Mouse (Mus musculus) spleen, postnatal 14 days (tissue): ENCODE data around the gene Shisal2a.
"Not testable (repeated sequence)": the region's sequence is repeated elsewhere in the genome, so short reads cannot be mapped to it uniquely, and the experiment has no call there.

Experiments used
- DNase-seq, 2 experiments: peaks; one replicate each; pipeline ENCODE4 v3.0.0; 2021 to 2022; ENCODE audit warnings: low spot score in 2 of 2

Shisal2a gene

DNA sequence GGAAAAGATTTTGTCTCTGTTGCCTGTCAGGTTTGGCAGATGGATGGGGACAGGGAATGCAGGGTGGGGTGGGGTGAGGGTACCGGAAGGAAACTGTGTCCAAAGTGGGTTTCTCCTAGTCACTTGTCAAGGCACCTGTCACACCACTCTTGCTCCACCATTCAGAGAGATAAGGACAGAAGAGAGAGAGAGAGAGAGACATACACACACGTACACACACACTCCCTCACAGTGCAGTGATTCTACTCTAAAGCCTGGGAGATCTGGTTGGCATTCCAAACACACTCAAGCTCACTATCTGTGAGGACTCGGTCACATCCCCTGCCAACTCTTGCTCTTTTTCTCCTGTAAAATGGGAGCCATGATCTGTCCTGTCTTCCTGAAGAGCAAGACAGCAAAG lies 11.0 kb downstream of the Shisal2a start:
- DNase-seq = no peak

DNA sequence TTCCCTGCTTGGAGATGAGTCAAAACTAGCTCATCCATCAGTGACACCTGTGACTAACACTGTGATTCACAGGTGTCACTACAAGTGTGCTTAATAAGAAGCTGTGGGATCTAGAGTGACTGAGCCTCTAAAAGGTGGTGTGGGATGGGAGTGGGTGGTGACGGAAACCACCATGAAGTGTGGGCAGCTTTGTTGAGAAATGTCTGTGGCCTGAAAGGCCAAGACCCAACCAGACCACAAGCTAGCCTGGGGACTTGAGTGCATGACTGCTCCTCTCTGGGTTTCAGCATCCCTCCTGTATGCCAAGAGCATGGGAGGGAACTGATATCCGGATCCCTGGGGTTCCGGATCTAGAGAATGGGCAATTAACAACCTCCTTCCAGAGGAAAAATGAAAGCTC lies 11.7 kb downstream of the Shisal2a start:
- no peak for DNase-seq

DNA sequence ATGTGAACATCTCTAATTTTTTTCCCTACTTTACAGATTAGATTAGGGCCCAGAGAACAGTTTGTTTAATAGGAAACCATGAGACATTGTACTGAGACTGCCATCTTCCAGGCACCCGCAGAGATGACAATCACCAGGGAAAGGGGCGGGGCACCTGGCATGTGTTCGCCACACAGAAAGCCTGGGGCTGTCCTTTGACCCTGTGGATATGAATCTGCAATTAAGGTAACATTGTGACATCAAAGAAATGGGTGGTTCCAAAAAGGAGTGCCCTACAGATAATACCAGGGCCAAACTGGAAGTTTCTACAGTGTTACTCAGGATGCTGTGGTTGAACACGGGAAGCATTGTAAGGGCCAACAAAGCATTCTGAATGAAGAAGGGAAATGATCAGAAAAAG lies 12.7 kb downstream of the Shisal2a start:
- DNase-seq = no peak

DNA sequence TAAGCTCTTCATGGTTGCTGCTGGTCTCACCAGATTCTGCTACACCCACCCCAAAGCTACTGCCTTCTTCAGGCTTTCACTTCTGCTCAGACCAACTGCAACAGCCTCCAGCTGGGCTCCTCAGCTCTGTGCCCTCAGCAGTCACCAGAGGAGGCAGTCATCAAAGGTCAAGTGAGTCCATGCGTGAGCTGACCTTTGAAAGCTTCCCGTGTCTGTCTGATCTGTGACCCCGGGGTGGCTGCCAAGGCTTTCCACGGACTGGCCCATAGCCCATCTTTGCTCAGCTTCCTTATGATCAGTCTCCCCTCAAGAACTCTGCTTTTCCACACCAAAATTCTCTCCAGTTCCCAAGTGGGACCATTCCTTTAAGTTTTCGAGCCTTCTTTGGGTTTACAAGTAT lies 13.9 kb downstream of the Shisal2a start:
- no peak for DNase-seq

DNA sequence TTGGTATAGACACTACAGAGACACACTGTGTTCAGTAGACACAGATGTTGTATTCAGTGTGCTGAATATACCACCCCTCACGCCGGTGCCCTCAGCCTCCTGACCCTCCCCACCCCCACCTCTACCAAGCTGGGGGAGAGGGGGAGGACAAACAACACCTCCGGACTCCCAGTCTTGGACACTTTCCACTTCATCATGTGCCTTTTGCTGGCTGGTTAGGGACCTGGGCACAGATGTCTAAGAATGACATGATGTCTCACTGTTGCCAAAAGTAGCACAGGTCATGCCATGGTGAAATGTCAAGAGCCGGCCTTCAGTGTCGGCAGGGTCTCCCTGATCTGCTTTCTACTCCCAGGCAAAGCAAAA lies 19.1 kb downstream of the Shisal2a start:
- DNase-seq = no peak

DNA sequence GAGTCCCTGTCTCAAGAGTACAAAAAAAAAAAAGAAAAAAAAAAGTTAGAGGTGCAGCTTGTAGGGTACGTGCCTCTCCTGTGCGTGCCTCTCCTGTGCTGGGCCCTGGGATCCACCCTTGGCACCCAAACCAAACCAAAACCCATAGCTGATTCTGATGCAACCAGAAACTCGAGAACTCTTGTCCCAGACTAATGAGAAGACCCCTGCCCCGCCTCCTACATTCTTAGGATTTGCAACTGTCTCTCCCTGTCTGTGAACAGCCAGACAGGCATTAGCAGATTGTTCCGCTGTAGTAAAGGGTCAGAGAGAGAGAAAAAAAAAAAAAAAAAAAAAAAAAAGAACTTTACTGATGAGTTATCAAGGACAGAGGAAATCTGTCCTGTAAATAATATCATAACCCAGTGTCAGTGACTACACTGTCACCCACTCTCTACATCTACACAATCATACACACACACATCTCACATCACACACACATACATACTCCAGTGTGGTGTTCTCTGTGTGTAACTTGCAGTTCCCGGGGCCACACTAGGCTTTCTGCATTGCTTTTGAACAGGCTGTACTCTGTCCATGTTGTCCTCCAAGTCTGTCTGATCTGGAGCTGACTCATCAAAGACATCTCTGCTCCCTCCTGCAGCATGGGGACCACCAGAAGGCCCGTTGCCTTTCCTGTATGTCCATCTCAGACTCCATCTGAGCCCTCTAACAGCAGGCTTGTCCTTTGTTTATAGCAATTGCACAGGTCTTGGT lies 19.6 kb downstream of the Shisal2a start:
- no peak for DNase-seq

DNA sequence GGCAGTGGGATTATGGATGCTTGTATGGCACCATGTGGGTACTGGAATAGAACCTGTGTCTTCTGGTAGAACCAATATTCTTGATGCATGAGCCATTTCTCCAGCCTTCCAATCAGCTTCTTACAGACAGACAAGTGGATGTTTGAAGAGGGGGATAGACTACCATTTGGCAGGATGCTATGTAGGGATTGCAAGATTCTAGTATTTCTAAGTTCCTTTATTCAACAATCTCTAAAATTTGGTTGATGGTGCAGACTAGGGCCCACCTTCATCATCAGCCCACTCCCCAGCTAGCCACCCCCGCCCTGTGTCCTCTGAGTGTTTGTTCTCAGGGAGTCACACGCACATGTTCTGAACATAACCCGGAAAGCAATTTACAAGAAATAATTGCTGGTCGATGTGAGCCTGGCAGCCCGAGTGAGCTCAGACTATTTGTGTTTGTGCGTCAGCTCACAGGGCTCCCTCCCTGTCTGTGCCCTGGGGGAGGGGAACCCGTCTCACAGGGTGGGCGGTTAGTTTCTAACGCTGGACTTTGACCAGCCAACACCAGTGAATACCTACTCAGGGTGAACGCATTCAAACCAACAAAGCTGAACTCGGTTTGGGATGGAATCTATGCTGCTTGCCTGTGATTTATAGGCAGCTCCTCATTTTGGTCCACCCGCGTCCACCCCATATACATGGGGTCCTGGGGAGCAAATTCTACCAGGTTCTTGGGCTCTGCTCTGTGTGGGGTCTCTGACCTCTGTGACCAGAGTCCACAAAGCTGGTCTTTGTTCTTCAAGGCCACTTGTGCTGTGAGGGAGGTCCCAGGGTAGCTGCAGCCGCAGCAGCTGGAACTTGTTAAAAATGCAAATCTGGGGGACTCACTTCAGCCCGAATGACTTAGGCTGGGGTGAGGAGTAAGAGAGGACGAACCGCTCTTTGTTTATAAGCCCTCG lies 20.6 kb downstream of the Shisal2a start:
- no peak for DNase-seq

DNA sequence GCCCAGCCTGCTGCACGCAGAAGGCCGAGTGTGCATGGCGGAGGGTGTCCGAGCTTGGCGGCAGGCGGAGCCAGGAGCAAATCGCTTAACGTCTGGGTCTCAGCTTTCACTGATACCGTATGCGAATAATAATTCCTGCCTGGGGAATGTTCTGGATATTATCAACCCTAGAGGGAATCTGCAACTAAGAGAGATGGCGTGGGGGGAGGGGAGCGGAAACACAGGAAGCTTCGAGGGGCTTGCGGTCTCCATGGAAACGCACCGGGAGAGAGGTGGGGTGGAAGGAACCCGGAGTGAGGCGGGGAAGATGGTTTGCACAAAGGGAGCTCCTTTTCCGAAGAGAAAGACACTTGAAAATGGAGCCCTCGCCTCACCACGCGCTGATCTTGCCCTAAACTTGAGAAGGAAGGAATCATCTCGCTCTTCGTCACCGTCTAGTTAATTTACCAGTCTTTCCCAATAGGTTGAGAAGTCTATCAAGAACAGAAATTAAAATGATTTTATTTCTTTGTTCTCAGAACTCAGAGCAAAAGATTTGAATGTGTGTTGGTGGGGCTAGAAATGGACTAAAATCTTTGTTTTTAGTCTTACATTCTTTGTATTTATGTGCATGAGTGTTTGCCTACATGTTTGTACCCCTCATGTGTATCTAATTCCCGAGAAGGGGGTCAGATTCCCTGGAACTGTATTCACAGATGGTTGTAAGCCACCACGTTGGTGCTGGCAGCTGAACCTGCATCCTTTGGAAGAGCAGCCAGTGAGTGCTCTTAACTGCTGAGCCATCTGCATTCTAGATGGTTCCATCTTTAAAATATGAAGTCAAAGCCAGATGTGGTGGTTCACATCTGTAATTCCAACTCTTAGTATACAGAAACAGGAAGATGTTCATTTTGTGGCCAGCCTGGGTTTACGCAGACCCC lies 22.8 kb downstream of the Shisal2a start:
- DNase-seq = no peak

DNA sequence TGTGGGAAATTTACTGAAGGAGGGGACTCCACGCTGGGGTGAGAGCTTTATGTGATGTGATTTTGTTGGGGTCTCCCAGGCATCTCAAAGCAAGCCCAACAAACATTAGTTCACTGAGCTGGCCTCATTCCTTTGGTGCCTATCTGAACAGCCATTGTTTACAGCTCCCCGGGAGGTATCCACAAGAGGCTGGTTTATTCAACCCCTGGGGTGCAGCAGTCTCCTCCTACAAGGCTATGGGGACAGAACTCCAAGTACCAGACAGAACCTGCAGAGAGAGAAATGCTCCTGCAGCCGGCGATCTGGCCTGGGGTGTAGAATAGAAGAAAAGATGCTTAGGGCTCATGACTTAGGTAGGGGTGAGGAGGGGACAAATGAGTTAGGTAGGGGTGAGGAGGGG lies 24.7 kb downstream of the Shisal2a start:
- DNase-seq = no peak

GRCm38 (mm10) chr4:108357458-108357857 lies 25.7 kb downstream of the Shisal2a start:
- DNase-seq = no peak

DNA sequence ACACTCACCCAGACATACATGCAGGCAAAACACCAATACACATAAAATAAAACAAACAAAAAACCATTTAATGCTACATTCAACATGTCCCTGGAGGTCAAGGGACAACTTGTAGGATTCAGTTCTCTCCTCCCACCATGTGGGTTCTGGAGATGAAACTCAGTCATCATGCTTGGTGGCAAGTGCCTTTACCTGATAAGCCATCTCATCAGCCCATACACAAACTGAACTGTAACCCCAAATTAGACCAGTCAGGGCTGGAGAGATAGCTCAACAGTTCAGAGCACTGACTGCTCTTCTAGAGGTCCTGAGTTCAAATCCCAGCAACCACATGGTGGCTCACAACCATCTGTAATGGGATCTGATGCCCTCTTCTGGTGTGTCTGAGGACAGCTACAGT lies 29.6 kb downstream of the Shisal2a start:
- DNase-seq = not testable (repeated sequence)

DNA sequence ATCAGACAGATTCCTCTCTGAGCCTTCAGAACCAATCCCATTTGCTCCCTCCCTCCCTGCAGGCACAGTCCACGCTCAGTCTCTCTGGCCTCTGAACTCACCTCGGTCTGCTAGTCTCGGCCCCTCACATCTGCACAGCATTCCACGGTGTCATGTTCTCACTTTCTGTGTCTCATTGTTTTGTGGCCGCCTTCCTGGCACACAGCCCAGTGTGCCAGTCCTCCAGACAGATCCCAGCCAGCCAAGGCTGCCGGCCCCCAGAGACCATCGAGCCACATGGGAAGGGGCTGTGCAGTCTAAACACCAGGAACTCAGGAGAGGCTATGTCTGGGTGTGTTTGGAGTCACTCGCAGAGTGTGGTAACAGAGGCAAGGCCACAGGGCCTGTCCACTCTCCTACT lies 32.3 kb downstream of the Shisal2a start:
- no peak for DNase-seq

DNA sequence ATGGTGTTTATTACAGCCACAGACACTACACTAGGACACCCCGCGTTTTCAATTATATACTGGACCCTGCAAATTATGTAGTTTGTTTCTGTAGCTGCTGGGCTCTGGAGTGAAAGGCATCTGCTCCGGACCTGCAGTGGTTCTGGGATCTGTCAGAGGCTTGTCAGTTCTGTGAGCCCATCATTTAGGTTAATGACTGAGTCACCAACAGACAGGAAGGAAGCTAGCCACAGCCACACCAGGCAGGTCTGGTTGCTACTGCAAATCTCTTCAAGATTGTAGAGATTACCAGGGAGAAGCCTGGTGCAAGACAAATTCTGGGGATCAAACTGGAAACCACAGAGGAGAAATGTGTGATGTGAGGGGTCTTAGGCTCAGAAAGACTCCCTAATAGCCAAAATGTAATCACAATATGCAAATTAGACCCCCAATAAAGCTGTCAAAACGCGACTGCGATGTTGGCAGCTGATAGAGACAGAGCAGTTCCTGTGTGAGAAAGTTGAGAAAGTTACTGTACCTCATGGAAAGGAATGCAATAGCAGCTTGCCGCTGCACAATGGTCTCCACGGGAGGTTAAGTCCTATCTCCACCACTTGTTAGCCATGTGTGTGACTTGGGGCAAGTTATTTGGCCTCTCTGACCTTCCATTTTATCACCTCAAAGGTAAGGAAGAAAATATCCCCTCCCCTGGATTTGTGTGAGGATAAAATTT lies 33.2 kb downstream of the Shisal2a start:
- no peak for DNase-seq

DNA sequence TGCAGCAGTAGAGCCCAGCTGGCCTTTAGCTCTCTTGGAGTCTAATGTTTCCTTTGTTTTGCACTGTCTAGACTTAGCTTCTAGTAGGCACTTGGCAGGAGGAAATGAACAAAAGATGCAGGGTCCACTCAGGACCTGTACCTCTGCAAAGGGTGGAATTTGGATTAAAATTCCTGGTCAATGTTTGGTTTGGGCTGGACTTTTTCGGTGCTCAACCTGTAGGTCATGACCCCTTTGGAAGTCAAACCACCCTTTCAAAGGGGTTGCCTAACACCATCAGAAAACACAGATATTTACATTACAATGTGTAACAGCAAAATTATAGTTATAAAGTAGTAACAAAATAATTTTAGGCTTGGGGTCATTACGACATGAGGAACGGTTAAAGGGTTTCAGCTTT lies 34.1 kb downstream of the Shisal2a start:
- DNase-seq = no peak

GRCm38 (mm10) chr4:108348256-108348875 lies 34.8 kb downstream of the Shisal2a start:
- no peak for DNase-seq

DNA sequence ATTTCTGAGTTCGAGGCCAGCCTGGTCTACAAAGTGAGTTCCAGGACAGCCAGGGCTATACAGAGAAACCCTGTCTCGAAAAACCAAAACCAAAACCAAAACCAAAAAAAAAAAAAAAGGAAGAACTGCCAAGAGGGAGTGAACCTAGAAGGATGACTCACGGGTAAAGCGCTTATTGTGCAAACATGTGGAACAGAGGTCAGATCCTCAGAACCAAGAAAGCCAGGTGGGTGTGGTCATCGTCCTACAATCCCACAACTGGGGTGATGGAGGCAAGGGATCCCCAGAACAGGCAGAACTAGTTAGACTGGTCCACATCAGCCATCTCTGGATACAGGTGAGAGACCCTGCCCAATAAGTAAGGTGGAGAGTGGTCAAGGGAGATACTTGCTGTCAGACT lies 36.0 kb downstream of the Shisal2a start:
- no peak for DNase-seq

DNA sequence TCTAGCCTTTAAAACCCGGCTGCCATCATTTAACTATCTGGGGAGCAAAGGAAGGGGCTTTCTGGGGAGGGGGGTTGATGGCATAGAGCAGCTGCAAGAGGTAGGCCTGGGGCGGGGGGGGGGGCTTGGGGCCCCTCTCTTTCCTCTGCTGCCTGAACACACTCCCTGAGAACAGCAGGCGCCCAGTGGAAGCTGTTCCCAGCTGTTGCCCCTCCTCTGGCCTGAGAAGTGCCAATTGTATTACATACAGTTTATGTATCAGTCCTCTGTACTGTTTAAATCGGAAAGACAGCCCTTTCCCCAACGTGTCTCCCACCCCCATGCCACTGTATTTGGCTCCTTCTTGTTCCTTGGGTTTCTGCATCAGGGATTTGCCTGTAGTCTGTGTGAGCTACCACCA lies 37.3 kb downstream of the Shisal2a start:
- DNase-seq = no peak

DNA sequence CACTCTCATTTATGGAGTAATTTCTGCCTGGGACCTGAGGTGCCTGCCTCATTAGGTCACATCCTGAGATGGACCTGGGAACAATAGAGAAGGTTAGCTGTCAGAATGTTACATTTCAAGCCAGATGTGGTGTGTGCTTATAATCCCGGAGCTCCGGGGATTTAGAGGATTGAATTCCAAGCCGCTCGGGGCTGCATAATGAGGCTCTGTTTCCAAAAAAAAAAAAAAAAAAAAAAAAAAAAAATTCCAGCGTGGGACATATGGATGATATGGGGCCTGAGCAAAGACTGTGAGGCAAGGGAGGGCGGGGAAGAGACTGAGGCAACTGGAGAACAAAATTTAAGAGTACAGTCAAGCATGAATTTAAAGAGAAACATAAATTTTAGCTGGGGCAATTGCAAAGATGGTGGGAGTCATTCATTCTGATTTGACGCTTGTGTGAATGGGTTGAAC lies 38.5 kb downstream of the Shisal2a start:
- DNase-seq = no peak

GRCm38 (mm10) chr4:108339277-108339690 lies 43.9 kb downstream of the Shisal2a start:
- peak in 1 of 2 experiments; percentile 33 for DNase-seq

DNA sequence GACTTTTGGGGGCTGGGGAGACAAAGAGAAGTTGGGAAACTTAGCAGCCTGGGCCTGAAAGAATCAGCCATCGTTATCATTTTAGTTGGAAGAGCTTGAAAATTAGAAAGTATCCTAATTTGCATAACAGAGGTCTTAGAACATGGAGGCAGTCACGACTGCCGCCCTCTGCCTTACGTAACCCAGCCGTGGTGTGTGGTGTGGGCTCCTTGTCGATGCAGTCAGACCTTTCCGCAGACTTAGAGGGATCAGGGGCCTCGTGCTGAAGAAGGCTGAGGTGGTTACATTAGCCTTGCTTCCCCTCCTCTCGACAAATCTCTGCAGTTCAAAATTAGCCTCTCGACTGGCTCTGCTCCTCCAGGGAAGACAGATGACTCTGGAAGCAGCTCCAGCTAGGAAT lies 44.3 kb downstream of the Shisal2a start:
- no peak for DNase-seq

- no peak for DNase-seq
Measured at GRCm38 (mm10) chr4:108338321-108338733, 44.8 kb downstream of the Shisal2a start.
